Mouse (Mus musculus) monocyte, adult 5-6 weeks (primary cell): ENCODE data around the gene Plekha4. TPM values are rescaled to one million over a fixed set of nuclear protein-coding genes. Genes with fewer than 3 reads are reported as not detected.

Experiments
- ATAC-seq: fragments of 153-309, 156-312 bp; replicated peaks from 2 replicates; pipeline ENCODE4 v1.8.0; 2017; ENCODE audit warnings: mild to moderate bottlenecking; ENCODE audit not compliant: low TSS enrichment, insufficient number of reproducible peaks, severe bottlenecking, poor library complexity, low FRiP score
- total RNA-seq: library from RNA; stranded (forward); fragments of 200-1000, 200-491, 200-594 nt; gene quantifications from 3 replicates; pipeline ENCODE4 v1.2.3, GENCODE M21; 2017

Plekha4 gene
- total RNA-seq, 1 experiment from 2014 or later, result 0.10 TPM

DNA sequence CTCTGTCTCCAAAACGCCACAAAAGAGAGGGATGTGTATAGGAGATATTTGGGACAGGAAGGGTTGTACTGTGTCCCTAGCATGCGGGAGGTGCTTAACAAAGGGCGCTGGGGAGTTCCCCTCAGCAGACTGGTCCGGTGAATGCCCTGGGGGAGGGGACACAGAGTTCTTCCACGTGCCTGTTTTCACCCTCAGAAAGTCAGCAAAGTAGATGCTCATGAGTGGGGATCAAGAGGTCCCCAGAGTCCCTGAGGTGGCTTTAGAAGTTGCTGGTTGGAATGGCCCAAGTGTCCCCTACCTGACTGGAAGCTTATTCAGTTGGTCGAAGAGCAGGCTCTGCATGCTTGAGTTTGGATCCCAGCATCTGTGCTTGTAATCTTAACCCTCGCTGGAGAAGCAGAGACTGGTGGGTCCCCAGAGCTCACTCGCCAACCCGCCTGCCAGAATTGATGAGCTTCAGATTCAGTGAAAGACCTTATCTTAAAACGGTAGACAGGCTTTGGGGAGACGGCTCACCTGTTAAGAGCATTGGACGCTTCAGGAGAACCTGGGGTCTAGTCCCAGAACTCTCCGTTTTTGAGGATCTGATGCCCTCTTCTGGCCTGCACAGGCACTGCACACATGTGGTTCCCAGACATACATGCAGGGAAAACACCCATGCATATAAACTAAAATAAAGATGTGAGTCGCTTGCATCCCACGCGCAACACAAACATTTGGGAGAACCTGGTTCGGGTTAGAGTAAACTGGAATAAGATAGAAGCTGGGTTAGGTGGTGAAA is 34.9 kb downstream of the Plekha4 start:
- peak; percentile 62 for ATAC-seq

DNA sequence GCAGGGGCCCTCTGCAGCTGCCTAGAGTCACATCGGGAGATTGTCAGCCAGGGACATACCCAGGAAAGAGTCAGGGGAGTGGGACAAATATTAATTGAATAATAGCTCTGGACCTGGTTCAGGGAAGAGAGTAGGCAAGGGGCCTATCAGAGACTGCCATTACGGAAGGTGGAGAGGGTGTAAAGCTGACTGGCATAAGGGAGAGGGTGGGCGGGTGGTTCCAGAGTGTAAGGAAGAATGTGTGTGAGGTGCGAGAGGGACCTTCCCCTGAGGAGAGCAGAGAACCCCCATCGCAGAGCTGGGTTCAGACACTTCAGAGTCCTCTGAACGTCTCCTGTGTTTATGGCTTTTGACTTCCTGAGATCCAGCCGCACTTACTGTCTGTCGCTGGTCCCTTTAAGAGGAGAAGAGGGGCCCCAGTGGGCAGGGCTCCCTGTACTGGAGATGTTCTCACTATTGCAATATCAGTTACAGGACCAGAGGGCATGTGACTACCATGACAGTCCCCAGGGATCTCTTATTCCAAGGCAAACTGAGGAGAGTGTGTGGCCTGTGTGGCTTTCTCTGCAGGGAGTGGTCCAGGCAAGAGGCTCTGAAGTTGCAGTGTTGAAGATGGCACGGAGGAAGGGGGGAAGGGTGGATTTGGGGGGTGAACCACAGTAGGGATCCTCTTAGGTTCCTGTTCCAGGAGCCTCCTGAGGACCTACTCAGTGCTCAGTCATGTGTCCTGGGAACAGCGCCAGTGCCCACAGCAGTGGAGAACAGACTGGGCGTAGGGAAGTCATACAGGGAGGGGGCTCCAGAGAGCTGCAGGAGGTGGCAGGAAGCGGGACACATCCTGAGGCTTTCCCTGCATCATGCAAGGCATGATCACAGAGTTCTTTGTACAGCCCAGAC is 35.7 kb downstream of the Plekha4 start:
- no peak for ATAC-seq

DNA sequence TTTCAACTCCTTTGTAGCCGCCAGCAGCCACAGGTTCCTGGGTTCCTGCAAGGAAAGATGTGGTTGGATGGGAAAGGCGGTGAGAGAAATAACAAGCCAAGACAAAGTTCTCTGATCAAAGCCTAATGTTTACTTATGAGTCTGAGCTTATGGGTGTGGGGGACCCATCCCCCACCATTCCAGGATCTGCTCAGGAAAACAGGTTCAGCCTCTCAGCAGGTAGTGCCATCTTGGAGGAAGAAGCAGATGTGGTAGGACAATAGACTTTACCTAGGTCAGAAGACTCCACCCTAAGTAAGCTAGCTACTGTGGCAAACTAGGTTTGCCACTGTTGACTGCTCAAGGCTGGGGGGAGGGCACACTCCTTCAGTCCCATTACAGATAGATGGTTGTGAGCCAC is 38.7 kb downstream of the Plekha4 start:
- ATAC-seq, result no peak

DNA sequence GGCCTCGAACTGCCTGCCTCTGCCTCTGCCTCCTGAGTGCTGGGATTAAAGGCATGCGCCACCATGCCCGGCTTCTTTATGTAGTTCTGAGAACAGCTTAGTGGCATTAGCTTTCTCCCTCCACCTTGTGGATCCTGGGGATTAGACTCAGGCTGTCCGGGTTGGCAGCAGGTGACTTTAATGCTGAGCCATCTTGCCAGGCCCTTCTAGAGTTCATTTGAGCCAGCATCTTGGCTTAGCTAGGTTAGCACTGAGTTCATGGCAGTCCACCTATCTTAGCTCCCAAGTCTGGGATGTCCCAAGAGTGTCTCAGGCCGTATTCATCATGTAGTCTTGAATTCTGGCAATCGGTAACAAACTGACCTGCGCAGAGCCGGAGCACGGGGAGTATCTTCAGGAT is 39.3 kb downstream of the Plekha4 start:
- ATAC-seq, result no peak

DNA sequence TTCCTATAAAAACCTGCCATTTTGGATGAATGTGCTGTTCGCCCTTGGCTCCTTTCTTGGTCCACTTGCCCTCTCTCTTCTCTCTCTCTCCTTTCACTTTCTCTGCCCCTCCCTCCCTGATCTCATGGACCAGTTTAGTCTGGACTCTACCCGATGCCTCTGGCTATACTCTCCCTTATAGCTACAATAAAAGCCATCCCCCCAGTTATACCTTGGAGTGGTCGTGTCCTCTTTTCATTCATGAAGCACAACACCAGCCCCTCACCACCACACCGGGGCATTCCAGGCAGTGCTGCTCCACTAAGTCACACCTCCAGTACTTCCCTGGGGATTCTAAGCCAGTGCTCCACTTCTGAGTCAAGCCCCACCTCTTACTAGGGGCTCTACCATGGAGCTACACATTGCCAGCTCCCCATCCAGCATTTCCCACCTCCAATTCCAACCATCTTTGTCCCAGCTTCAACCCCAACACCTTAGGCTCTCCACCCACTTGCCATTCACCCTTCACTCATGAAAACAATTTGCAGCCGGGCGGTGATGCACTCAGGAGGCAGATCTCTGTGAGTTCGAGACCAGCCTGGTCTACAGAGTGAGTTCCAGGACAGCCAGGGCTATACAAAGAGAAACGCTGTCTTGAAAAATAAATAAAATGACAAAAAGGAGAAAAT is 41.1 kb downstream of the Plekha4 start:
- no peak for ATAC-seq

DNA sequence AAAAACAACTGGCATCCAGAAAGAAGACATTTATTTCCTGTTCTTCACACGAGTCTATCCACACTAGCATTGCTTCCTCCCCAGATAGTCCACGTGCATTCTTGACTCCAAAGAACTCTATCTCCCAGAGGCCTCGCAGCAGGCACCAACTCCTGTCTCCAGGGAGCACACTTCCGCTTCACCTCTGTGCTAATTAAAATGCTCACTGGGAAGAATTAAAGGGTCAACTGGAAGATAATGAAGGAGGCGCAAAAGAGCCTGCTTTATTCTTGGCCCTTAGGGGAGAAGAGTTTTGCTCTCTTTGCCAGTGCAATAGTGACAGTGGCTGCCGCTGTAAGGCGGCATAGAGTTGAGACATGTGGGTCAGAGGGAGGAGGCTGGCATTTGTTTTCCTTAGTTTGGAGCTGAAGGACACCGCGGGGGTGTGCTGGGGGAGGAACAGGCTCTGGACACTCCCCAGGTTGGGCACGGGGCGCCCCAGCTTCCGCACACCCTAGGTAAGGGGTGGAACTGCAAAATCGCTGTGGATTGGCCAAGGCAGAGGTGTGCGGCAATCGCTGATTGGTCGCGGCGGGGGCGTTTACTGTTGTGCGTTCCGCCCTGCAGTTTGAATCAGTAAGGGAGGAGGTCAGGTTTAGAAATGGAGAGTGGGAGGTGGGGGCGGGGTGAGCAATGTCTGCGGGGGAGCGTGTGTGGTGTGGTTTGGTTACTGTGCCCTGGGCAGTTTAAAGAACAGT is 41.8 kb downstream of the Plekha4 start:
- ATAC-seq, result peak; percentile 89

DNA sequence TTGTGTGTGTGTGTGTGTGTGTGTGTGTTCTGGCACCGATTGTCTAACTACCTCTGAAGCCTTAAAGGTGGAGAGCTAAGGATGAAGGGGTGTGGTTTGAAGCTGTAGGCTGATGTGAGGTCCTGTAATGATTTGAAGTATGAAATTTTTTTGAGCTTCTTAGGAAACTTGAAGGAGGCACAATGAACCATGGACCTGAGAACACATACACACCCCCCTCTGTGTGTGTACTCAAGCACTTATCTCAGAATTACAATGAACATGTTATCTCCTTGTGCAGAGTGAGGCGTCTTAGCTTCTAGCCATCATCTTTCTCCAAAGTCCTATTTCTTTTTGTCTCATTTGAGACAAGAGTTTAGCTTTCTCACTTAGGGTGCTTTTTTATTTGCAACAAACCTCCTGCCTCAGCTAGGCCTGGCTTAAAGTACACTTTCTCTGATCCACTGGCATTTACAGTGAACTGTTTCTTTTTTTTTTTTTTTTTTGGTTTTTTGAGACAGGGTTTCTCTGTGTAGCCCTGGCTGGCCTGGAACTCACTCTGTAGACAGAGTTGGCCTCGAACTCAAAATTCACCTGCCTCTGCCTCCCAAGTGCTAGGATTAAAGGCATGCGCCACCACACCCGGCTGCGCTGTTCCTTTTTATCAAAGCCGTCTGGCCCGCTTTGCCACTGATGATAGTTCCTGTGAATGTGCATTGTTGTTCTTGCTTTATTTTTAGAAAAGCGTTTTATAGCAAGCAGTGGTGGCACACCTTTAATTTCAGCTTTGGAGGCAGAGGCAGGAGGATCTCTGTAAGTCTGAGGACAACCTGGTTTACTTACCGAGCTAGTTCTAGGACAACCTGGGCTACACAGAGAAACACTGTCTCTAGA is 42.7 kb downstream of the Plekha4 start:
- ATAC-seq, result no peak

DNA sequence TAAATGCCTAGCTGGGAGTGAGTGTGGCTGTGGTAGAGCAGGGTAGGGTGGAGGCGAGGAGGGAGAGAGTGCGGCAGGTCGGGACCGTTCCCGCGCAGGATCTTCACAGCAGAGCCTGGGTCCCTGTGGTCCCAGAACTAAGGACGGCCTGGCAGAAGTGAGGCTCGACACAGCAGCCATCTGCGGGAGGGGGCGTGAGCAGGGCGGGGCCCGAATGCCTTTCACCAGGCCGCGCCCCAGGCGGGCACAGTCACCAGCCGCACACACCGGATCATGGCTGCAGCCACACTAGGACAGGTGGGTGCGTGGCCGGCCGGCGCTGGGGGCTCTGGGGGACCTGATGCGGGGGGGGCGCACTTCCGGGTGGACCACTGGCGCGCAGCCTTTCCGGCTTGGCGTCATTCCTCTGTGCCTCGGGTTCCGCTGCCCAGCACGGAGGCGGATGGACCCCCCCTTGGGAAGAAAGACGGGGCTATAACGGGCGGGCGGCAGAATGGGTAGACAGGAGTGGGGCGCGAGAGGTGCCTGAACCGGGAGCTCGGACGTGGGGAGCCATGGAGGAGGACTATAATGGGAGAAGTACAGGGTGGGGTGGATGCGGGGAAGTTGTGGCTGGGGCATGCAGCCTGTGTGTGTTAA is 44.1 kb downstream of the Plekha4 start, which contains the start of gene Bcat2:
Gene Bcat2 (plus strand): TSS at position 51 of the 639 bp plus-strand sequence.
- peak; percentile 61 for ATAC-seq

DNA sequence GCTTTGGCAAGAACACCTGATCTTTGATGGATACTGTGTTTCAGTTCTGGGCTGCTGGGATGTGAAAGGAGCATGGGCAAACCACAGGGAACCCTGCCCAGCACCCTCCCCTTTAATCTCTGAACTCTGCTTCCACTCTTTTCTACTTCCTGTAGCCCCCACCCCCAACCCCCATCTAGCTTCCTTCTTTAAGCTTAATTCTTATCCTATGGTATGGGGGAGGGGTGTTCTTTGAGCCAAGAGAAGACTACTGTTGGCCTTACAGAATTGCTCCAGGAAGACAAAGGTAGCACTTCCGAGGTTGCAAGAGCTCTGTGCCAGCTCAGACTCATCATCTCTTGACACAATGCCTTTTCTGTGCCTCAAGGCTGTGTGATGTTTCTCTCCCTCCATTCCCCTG is 45.8 kb downstream of the Plekha4 start:
- ATAC-seq, result no peak

DNA sequence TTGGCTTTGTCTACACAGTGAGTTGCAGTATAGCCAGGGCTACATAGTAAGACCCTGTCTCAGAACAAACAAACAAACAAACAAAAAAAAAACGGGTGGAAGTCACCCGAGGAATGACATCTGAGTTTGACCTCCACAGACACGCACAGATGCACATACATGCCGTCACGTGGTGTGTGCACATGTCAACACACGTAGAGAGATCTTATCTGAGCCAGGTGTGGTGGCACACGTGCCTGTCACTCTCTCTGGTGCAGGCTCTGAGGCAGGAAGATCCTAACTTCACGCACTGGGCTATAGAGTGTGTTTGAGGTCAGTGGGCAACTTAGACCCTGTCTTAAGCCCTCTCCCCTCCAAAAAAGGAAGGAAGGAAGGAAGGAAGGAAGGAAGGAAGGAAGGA is 47.8 kb downstream of the Plekha4 start:
- ATAC-seq, result no peak

DNA sequence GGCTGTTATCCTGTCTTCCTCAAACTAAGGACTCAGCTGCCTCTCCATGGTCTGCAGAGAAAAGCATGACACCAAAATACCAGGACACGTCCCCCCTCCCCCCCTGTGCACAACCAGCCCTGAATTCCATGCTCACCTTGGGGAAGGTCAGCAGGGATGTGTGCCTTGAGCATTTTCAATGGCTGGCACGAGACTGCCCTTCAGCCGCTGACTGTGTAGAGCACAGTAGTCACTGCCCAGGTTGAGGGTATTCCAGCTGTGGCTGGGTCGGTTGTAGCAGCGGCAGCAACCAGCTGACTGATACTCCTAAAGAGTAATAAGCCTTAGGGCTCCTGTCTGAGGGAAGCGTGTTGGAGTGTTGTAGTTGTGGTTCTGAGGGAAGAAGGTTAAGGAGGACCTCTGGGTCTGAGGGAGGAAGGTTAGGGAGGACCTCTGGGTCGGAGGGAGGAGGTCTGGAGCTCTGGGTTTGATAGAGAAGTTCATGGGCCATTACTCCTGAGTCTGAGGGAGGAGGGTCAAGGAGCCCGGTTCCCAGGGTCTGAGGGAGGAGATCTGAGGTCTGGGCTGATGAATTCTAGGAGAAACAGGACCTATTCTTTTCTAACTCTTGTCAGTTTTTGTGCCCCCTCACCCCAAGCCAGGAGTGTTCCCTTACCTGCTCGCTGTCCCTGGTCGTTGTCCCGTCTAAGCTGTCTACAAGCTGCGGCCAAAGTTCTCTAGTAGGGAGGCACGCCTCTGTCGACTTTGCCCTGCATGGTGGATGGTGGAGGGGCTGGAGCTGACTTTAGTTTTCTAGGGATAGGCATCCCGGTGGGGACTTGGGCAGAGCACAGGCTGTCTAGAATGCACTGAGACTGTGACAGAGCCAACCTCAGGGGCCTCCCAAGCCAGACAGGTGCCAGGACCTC is 48.6 kb downstream of the Plekha4 start:
- no peak for ATAC-seq

DNA sequence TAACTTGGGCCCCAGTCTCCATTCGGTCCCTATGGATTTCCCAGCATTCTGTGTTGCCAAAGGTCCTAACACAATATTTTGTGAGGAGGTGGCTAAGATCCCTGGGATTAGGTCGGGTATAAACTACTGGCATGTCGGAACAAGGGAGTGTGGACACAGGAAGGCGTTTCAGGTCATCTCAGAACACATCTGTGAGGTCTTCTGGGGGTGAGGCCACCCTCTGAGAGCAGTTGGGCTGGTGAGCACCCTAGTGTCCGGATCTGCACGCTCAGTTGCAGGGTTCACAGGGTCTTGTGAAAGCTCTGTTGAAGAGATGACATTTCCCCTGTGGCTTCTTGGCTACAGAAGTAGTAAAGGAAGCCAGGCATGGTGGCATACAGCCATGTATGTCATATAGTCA is 59.8 kb downstream of the Plekha4 start:
- no peak for ATAC-seq

DNA sequence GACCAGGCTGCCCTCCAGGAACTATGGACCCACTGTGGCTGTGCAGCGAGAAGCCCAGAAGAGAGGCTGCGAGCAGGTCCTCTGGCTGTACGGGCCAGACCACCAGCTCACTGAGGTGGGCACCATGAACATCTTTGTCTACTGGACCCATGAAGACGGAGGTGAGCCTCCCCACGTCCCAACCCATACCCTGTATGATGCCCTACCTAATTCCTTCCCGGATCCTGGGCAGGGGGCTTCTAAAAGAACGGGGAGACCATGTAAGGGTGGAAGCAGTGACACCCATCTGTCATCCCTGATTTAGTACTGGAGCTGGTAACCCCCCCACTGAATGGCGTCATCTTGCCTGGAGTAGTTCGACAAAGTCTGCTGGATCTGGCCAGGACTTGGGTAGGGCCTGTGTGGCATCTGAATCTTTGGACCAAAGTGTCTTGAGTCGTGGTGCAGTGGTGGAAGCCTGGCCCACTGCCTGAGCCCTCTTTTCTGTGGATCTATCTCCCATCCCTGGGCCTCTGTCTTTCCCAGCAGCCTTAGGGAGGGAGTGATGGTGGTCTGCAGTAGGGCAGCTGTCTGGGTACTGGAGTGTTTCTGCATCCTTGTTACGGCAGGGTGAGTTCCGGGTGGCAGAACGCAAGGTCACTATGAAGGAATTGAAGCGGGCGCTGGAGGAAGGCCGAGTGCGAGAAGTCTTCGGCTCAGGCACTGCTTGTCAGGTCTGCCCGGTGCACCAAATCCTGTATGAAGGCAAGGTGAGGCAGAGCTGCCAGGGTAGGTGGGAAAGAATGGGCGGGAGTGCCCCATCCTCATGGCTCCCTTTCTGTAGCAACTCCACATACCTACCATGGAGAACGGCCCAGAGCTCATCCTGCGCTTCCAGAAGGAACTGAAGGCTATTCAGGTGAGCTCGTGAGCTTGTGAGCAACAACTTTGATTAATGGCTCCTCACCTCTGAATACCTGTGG is 61.8 kb downstream of the Plekha4 start:
- ATAC-seq, result no peak

DNA sequence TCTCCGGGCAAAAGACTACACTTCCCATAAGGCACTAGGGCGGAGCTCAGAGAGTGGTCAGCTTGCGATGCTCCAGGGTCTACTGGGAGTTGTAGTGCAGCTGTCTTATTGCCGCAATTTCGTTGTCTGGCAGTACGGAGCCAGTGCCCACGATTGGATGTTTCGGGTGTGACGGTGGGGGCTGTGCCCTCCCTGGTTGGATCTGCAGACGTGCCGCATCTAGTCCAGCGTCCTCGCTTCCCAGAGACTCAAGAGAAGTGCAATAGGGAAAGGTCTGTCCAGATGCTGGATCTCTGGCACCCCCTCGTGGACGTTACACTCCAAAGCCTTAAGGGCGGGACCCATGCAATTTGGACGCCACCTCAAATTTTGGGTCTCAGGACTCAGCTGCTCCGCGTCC is 63.0 kb downstream of the Plekha4 start:
- ATAC-seq, result peak; percentile 87

DNA sequence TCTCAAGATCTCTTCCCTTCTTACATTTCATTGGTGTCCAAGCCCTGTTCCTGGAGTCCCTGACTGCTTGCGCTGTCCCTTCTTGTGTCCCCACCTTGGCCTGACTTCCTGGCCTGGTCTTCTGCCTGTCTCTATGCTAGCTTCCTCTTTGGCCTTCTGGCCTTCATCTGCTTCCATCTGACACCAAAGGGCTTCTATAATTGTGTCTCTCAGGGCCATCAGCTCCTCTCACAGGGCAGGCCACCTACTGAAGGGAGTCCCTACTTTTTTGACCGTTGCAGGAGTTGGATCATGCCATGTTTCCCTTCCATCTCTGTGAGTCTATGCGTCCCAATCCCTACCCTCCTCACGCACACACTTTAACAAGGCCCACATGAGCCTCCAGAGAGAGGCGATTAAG is 63.8 kb downstream of the Plekha4 start:
- no peak for ATAC-seq
